Mouse (Mus musculus): ENCODE measurements around the gene Foxf1. TPM values are rescaled to one million over a fixed set of nuclear protein-coding genes. Genes with fewer than 3 reads are reported as not detected.

Foxf1 gene
- polyA plus RNA-seq, 1 experiment from 2014 or later: 0.97 TPM

GRCm38 (mm10) chr8:121071454-121071853 lies 12.7 kb upstream of the Foxf1 start:
- no peak overlapping the region for H3K4me3 ChIP-seq (replicated peaks; ENCODE audit: low read depth, low read length)
- DNase-seq: no peak
- H3K9me3 ChIP-seq (ENCODE audit: control insufficient read depth, low read length): no peaks in the 10 kb centered on the region
- no peak overlapping the region for H3K9ac ChIP-seq (replicated peaks; ENCODE audit: low read length)
- no peaks in the 10 kb centered on the region for H3K4me1 ChIP-seq (ENCODE audit: control insufficient read depth, insufficient read depth, low read length)
- ATAC-seq (ENCODE audit: low FRiP score, low TSS enrichment): no peak
- no peaks in the 10 kb centered on the region for H3K36me3 ChIP-seq (ENCODE audit: control insufficient read depth, insufficient read depth, low read length)
- H3K27me3 ChIP-seq (ENCODE audit: control insufficient read depth, insufficient read depth, low read length): peaks cover 73% of the 10 kb centered on the region
- H3K4me2 ChIP-seq (ENCODE audit: low read length): no peak overlapping the region
- no peak overlapping the region for H3K27ac ChIP-seq (replicated peaks; ENCODE audit: low read depth, low read length)
- 1% methylated on average over 12 of the region's 12 CpGs for WGBS

GRCm38 (mm10) chr8:121072406-121073130 lies 11.6 kb upstream of the Foxf1 start:
- WGBS: 11% methylated on average over 11 of the region's 11 CpGs
- H3K4me1 ChIP-seq (ENCODE audit: control insufficient read depth, insufficient read depth, low read length): no peaks in the 10 kb centered on the region
- H3K36me3 ChIP-seq (ENCODE audit: control insufficient read depth, insufficient read depth, low read length): no peaks in the 10 kb centered on the region
- H3K4me3 ChIP-seq (replicated peaks; ENCODE audit: low read depth, low read length): no peak overlapping the region
- no peak overlapping the region for H3K9ac ChIP-seq (replicated peaks; ENCODE audit: low read length)
- DNase-seq (no peak), ATAC-seq (ENCODE audit: low FRiP score, low TSS enrichment) (no peak)
- H3K9me3 ChIP-seq (ENCODE audit: control insufficient read depth, low read length): no peaks in the 10 kb centered on the region
- peaks cover 85% of the 10 kb centered on the region for H3K27me3 ChIP-seq (ENCODE audit: control insufficient read depth, insufficient read depth, low read length)
- no peak overlapping the region for H3K4me2 ChIP-seq (ENCODE audit: low read length)
- H3K27ac ChIP-seq (replicated peaks; ENCODE audit: low read depth, low read length): no peak overlapping the region

- under 1% methylated on average over 48 of the region's 48 CpGs for WGBS
- DNase-seq (no peak), ATAC-seq (ENCODE audit: low FRiP score, low TSS enrichment) (no peak)
- H3K4me2 ChIP-seq (ENCODE audit: low read length): no peak overlapping the region
- H3K9me3 ChIP-seq (ENCODE audit: control insufficient read depth, low read length): no peaks in the 10 kb centered on the region
- H3K4me3 ChIP-seq (replicated peaks; ENCODE audit: low read depth, low read length): 0 out of 2 replicates have a peak overlapping the region, but pooled peaks have one; percentile 5
- no peak overlapping the region for H3K9ac ChIP-seq (replicated peaks; ENCODE audit: low read length)
- H3K36me3 ChIP-seq (ENCODE audit: control insufficient read depth, insufficient read depth, low read length): no peaks in the 10 kb centered on the region
- no peak overlapping the region for H3K27ac ChIP-seq (replicated peaks; ENCODE audit: low read depth, low read length)
- peaks cover 91% of the 10 kb centered on the region for H3K27me3 ChIP-seq (ENCODE audit: control insufficient read depth, insufficient read depth, low read length)
- H3K4me1 ChIP-seq (ENCODE audit: control insufficient read depth, insufficient read depth, low read length): no peaks in the 10 kb centered on the region
Observed at GRCm38 (mm10) chr8:121073174-121074107, 10.7 kb upstream of the Foxf1 start.

- Histone ChIP-seq H3K9ac (replicated peaks; ENCODE audit: low read length) (no peak overlapping the region), H3K27ac (replicated peaks; ENCODE audit: low read depth, low read length) (no peak overlapping the region), H3K27me3 (ENCODE audit: control insufficient read depth, insufficient read depth, low read length) (peaks cover 93% of the 10 kb centered on the region), H3K4me3 (replicated peaks; ENCODE audit: low read depth, low read length) (no peak overlapping the region), H3K9me3 (ENCODE audit: control insufficient read depth, low read length) (no peaks in the 10 kb centered on the region), H3K4me1 (ENCODE audit: control insufficient read depth, insufficient read depth, low read length) (no peaks in the 10 kb centered on the region), H3K4me2 (ENCODE audit: low read length) (no peak overlapping the region), H3K36me3 (ENCODE audit: control insufficient read depth, insufficient read depth, low read length) (no peaks in the 10 kb centered on the region)
- under 1% methylated on average over 15 of the region's 15 CpGs for WGBS
- ATAC-seq (ENCODE audit: low FRiP score, low TSS enrichment) (no peak), DNase-seq (no peak)
Observed at GRCm38 (mm10) chr8:121074108-121074847, 9.9 kb upstream of the Foxf1 start.

DNA sequence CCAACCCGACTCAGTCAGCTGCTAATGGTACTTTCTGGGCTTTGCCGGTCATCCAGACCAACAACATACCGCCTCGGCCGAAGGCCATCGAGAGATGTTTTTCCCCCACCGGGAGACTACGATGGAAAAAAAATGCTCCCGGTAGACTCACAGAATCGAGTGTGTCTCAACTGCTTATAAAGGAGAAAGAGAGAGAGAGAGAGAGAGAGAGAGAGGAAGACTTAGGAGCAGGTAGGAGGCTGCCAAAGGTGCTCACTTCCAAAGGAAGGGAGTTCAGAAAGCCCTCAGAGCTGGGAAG lies 9.4 kb upstream of the Foxf1 start:
- Histone ChIP-seq H3K9ac (replicated peaks; ENCODE audit: low read length) (no peak overlapping the region), H3K9me3 (ENCODE audit: control insufficient read depth, low read length) (no peaks in the 10 kb centered on the region), H3K27ac (replicated peaks; ENCODE audit: low read depth, low read length) (no peak overlapping the region), H3K27me3 (ENCODE audit: control insufficient read depth, insufficient read depth, low read length) (peaks cover 94% of the 10 kb centered on the region), H3K4me1 (ENCODE audit: control insufficient read depth, insufficient read depth, low read length) (no peaks in the 10 kb centered on the region), H3K36me3 (ENCODE audit: control insufficient read depth, insufficient read depth, low read length) (no peaks in the 10 kb centered on the region), H3K4me3 (replicated peaks; ENCODE audit: low read depth, low read length) (no peak overlapping the region), H3K4me2 (ENCODE audit: low read length) (no peak overlapping the region)
- under 1% methylated on average over 10 of the region's 10 CpGs for WGBS
- DNase-seq (no peak), ATAC-seq (ENCODE audit: low FRiP score, low TSS enrichment) (no peak)

GRCm38 (mm10) chr8:121075936-121076335 lies 8.2 kb upstream of the Foxf1 start:
- no peak for DNase-seq
- WGBS: 1% methylated on average over 13 of the region's 13 CpGs
- no peak overlapping the region for H3K4me3 ChIP-seq (replicated peaks; ENCODE audit: low read depth, low read length)
- no peak for ATAC-seq (ENCODE audit: low FRiP score, low TSS enrichment)
- H3K4me1 ChIP-seq (ENCODE audit: control insufficient read depth, insufficient read depth, low read length): no peaks in the 10 kb centered on the region
- H3K27ac ChIP-seq (replicated peaks; ENCODE audit: low read depth, low read length): no peak overlapping the region
- H3K9ac ChIP-seq (replicated peaks; ENCODE audit: low read length): no peak overlapping the region
- H3K27me3 ChIP-seq (ENCODE audit: control insufficient read depth, insufficient read depth, low read length): peaks cover 94% of the 10 kb centered on the region
- H3K9me3 ChIP-seq (ENCODE audit: control insufficient read depth, low read length): no peaks in the 10 kb centered on the region
- H3K4me2 ChIP-seq (ENCODE audit: low read length): no peak overlapping the region
- no peaks in the 10 kb centered on the region for H3K36me3 ChIP-seq (ENCODE audit: control insufficient read depth, insufficient read depth, low read length)

DNA sequence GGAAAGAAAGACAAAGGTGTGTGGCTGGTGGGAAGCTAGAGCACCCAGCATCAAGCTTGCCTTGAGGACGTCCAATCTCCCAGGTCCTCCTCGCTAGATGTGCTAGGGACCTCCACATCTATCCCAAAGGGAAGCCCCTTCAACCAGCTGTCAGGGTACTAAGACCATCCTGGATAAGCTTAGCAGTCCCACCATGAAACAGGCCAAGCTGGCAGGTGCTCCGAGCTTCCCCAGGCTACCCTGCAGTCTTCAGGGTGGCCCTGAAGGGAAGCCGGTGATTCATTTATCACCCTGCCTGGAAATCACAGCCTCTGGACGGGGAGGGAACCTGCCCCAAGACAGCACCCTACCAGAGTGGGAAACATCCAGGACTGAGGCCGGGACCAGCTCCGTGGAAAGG lies 7.6 kb upstream of the Foxf1 start:
- Histone ChIP-seq H3K27ac (replicated peaks; ENCODE audit: low read depth, low read length) (no peak overlapping the region), H3K4me1 (ENCODE audit: control insufficient read depth, insufficient read depth, low read length) (no peaks in the 10 kb centered on the region), H3K9ac (replicated peaks; ENCODE audit: low read length) (no peak overlapping the region), H3K36me3 (ENCODE audit: control insufficient read depth, insufficient read depth, low read length) (no peaks in the 10 kb centered on the region), H3K4me2 (ENCODE audit: low read length) (no peak overlapping the region), H3K9me3 (ENCODE audit: control insufficient read depth, low read length) (no peaks in the 10 kb centered on the region), H3K27me3 (ENCODE audit: control insufficient read depth, insufficient read depth, low read length) (peaks cover 94% of the 10 kb centered on the region), H3K4me3 (replicated peaks; ENCODE audit: low read depth, low read length) (no peak overlapping the region)
- ATAC-seq (ENCODE audit: low FRiP score, low TSS enrichment) (no peak), DNase-seq (no peak)
- WGBS: 2% methylated on average over 7 of the region's 7 CpGs

- H3K4me3 ChIP-seq (replicated peaks; ENCODE audit: low read depth, low read length): no peak overlapping the region
- ATAC-seq (ENCODE audit: low FRiP score, low TSS enrichment): no peak
- no peak overlapping the region for H3K27ac ChIP-seq (replicated peaks; ENCODE audit: low read depth, low read length)
- no peak overlapping the region for H3K4me2 ChIP-seq (ENCODE audit: low read length)
- H3K4me1 ChIP-seq (ENCODE audit: control insufficient read depth, insufficient read depth, low read length): peaks cover 2% of the 10 kb centered on the region; the same call in 1 of the 2 replicates
- no peak for DNase-seq
- H3K27me3 ChIP-seq (ENCODE audit: control insufficient read depth, insufficient read depth, low read length): peaks cover 96% of the 10 kb centered on the region
- H3K36me3 ChIP-seq (ENCODE audit: control insufficient read depth, insufficient read depth, low read length): no peaks in the 10 kb centered on the region
- WGBS: 1% methylated on average over 14 of the region's 14 CpGs
- no peaks in the 10 kb centered on the region for H3K9me3 ChIP-seq (ENCODE audit: control insufficient read depth, low read length)
- H3K9ac ChIP-seq (replicated peaks; ENCODE audit: low read length): no peak overlapping the region
Observed at GRCm38 (mm10) chr8:121078721-121079120, 5.5 kb upstream of the Foxf1 start.
